Mouse (Mus musculus) large intestine, adult 2 months (tissue): ENCODE measurements around the gene Poldip2. TPM values are rescaled to one million over a fixed set of nuclear protein-coding genes. Genes with fewer than 3 reads are reported as not detected.

Source experiments
- polyA plus RNA-seq: library from polyadenylated mRNA; depleted of rRNA; stranded (reverse); fragments of >200 nt; gene quantifications from 2 replicates; pipeline ENCODE4 v1.2.3, GENCODE M21; 2012; rRNA removed

The Poldip2 gene
- polyA plus RNA-seq, 1 experiment = 41.2 TPM

Other genes with a start within 250 kb of the Poldip2 start
- gene BC030499, start 221.4 kb upstream of the Poldip2 start, polyA plus RNA-seq = 0.22 and 0.32 TPM in 2 replicates
- 11.2 and 15.8 TPM in 2 replicates for gene Spag5, start 210.7 kb upstream of the Poldip2 start, polyA plus RNA-seq
- gene Aldoc, start 189.2 kb upstream of the Poldip2 start, polyA plus RNA-seq = 7.0 and 7.4 TPM in 2 replicates
- 64.4 and 82.0 TPM in 2 replicates for gene Pigs, start 183.8 kb upstream of the Poldip2 start, polyA plus RNA-seq
- 27.1 and 31.2 TPM in 2 replicates for gene Unc119, start 168.7 kb upstream of the Poldip2 start, polyA plus RNA-seq
- gene Foxn1, start 125.6 kb upstream of the Poldip2 start, polyA plus RNA-seq = not detected in 2 replicates
- 171 and 272 TPM in 2 replicates for gene Slc13a2, start 90.0 kb upstream of the Poldip2 start, polyA plus RNA-seq
- 26.6 and 27.5 TPM in 2 replicates for gene Slc46a1, start 46.5 kb upstream of the Poldip2 start, polyA plus RNA-seq
- 0.46 and 0.53 TPM in 2 replicates for gene Sarm1, start 14.4 kb upstream of the Poldip2 start, polyA plus RNA-seq
- 3.2 and 3.4 TPM in 2 replicates for gene Vtn, start 13.1 kb upstream of the Poldip2 start, polyA plus RNA-seq
- gene Sebox, start 8.7 kb upstream of the Poldip2 start, polyA plus RNA-seq = not detected in 2 replicates
- gene Tmem199, start within 50 bp of the Poldip2 start, polyA plus RNA-seq = 11.1 and 13.0 TPM in 2 replicates
- gene Tnfaip1, start 24.1 kb downstream of the Poldip2 start, polyA plus RNA-seq = 54.0 and 80.5 TPM in 2 replicates
- 91.9 and 98.7 TPM in 2 replicates for gene Ift20, start 24.2 kb downstream of the Poldip2 start, polyA plus RNA-seq
- 71.8 and 74.3 TPM in 2 replicates for gene Tmem97, start 38.6 kb downstream of the Poldip2 start, polyA plus RNA-seq
- gene Nlk, start 185.2 kb downstream of the Poldip2 start, polyA plus RNA-seq = 4.3 and 8.2 TPM in 2 replicates
- 41.2 and 46.3 TPM in 2 replicates for gene Ccnq, start 239.5 kb downstream of the Poldip2 start, polyA plus RNA-seq